ENCODE assay signal across 16 mouse cellular contexts in genomic region chr6:36637031-36637430, GRCm38 (mm10).
"Had no signal": no experiment of that assay in that cellular context is flagged by ENCODE, and none has a peak within 500 bp of the region (broad histone marks: within the 10 kb centered on the region; RNA-seq: fewer than 3 reads in every experiment).

No protein-coding gene starts in this region.

- H3K36me3 ChIP-seq: liver, embryonic 13.5 days; neural tube, embryonic 13.5 days; stomach, embryonic 15.5 days had no signal

- H3K4me3 ChIP-seq: liver, embryonic 13.5 days; myocyte; neural tube, embryonic 13.5 days; stomach, embryonic 15.5 days had no signal

- H3K9me3 ChIP-seq: neural tube, embryonic 13.5 days; stomach, embryonic 15.5 days had no signal

- H3K4me1 ChIP-seq: liver, embryonic 13.5 days; neural tube, embryonic 13.5 days; stomach, embryonic 15.5 days had no signal

- H3K27ac ChIP-seq: liver, embryonic 13.5 days; neural tube, embryonic 13.5 days; stomach, embryonic 15.5 days had no signal

- H3K9ac ChIP-seq: liver, embryonic 13.5 days; neural tube, embryonic 13.5 days; stomach, embryonic 15.5 days had no signal

- DNase-seq: kidney, adult 9 months; kidney, postnatal 14 days; kidney, postnatal 4 days; liver, embryonic 13.5 days; lung, adult 2 months; lung, postnatal 14 days; lung, postnatal 4 days; midbrain, embryonic 14.5 days; retina, postnatal 1 day; right cerebral cortex, postnatal 25 days; spleen, adult 18-20 months; thymus, postnatal 25 days had no signal

- H3K27me3 ChIP-seq: liver, embryonic 13.5 days; neural tube, embryonic 13.5 days; stomach, embryonic 15.5 days had no signal

- H3K4me2 ChIP-seq: liver, embryonic 13.5 days; midbrain, embryonic 11.5 days; neural tube, embryonic 13.5 days; stomach, embryonic 15.5 days had no signal
